Mouse (Mus musculus): ENCODE results near the gene Chrm4.

The Chrm4 gene

GRCm38 (mm10) chr2:91922586-91923414, 4.2 kb upstream of the Chrm4 start:
- no peak for DNase-seq (ENCODE audit: low spot score)

- DNase-seq (ENCODE audit: low spot score), result no peak
These were observed 3.4 kb upstream of the Chrm4 start for GRCm38 (mm10) chr2:91923415-91924337.

DNA sequence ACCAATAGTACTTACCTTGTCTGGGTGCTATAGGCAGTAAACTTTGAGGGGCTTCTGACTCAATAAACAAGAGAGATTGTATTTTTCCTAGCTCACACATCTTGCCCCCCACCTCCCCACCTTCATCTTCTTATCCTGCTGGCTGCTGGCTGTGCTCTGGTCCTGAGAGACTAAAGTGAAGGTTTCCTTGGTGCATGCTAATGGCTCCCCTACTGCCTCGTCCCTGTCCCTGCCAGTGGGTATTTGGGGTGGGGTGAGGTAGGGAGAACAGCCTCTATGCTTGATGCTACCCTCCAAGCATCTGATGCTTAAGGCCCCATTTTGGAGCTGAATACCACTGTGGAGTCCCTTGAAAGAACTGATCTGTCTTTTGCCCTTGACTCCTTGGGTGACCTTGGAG, 2.3 kb upstream of the Chrm4 start:
- DNase-seq (ENCODE audit: low spot score), result no peak

DNA sequence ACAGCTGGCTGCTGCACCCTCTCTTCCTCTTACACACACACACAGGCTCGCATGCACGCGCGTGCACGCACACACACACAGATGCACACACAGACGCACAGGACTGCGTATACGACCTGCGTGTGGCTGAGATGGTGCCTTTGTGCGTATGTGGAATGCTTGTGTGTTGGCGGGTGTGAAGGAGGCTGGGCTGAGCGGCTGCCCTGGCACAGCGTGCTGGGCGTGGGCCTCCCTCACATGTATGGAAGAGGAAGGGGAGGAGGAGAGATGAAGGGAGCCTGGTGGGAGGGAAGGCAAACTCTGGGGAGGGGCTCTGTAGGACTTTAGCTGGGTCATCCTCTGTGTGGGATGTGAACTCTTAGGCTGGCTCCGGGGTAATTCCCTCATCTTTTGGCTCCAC, 1.6 kb upstream of the Chrm4 start:
- DNase-seq (ENCODE audit: low spot score), result no peak

- DNase-seq (ENCODE audit: low spot score), result no peak
These were observed 931 bp downstream of the Chrm4 start for GRCm38 (mm10) chr2:91927826-91928533.

DNA sequence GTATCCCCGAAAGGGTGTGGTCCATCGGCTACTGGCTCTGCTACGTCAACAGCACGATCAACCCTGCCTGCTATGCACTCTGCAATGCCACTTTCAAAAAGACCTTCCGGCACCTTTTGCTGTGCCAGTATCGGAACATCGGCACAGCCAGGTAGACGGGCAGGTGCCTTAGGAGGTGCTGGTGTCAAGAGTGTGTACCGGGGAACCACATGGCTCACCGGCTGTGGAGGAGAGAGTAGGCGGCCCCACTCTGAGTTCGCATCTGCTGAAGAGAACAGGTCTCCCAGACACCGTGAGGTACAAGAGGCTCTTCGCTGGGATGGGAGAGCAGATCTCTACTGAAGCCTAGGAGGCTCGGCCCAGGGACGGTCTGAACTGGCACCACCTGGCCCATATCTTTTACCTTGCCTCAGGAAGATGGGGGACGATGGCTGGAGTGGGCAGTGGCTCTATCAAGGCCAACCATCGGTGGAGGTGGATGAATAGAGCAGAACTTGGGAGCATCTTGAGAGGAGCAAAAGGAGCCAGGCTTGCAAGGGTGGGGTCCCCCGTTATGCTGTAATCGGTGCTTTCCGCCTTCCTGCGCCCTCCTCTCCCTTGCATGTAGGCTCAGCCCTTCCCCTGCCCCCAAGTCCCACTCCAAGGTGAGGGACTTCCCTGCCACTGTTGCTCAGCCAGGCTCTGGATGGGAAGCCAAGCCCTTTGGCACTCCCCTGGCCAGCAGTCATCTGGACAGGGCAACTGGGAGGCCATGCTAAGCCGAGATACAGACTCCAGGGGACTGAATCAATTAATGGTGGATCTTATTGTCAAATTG, 1.7 kb downstream of the Chrm4 start:
- DNase-seq (ENCODE audit: low spot score), result no peak

DNA sequence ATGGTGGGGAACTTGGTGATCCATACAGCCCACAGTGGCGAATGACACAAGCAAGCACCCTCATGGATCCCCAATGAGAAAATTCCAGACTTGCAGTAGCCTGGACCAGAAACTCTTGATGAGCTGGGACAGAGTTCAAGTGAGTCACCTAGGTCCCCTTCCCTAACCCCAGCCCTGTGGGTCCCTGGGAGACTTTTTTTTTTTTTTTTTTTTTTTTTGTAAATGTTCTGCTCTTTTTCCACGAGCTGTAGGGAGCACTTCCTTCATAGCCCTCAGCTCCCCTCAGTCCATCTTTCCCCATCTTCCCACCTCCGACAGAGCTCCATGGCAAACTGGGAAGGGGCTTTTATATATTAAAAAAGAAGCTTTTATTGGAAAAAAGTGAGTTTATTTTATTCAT, 2.4 kb downstream of the Chrm4 start:
- no peak for DNase-seq (ENCODE audit: low spot score)

DNA sequence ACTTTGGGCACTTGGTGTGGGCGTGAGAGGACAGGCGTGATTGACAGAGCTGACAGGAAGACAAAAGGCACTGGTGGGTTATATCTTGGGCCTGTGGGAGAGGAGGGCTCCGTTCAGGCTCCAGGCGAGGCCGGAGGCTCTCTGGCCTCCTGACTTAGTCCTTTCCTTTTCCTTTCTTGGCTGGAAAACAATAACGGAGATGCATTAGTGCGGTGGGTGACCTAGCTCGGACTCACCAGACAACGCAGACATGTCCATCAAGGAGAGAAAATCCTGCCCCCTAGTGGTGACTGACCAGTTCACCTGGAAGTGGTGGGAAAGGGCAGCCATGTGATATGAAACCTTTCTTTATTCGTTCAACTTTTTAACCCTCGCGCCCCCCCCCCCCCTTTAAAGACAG, 2.9 kb downstream of the Chrm4 start:
- DNase-seq (ENCODE audit: low spot score), result no peak

DNA sequence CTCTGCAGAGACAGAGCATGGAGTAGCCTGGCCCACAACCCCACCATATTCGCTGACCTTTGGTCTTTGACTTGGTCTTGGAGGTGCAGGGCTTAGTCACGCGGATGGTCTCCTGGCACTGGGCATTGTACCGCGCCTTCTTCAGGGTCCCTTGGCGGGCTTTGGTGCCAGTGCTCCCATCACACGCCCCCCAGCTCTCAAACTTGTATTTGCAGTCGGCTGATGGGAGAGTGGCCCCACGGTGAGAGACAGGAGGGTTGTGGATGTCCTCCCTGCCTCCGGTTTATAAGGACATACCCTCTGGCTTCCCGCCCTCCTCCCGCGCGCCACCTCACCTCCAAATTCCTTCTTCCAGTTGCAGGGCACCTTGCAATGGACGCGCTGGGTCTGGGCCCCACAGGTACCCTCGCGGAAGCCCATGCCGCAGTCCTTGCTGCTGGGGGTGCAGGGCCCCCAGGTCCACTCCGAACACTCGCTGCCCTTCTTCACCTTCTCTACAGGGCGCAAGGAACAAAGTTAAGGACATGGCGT, 3.8 kb downstream of the Chrm4 start:
- DNase-seq (ENCODE audit: low spot score), result no peak

GRCm38 (mm10) chr2:91931328-91932159, 4.5 kb downstream of the Chrm4 start:
- DNase-seq (ENCODE audit: low spot score), result no peak

GRCm38 (mm10) chr2:91932160-91932711, 5.2 kb downstream of the Chrm4 start, which contains the start of gene Mdk:
Gene Mdk, minus strand, starts transcription at chr2:91932297.
- DNase-seq (ENCODE audit: low spot score), result no peak

- DNase-seq (ENCODE audit: low spot score), result no peak
These were observed 5.8 kb downstream of the Chrm4 start for GRCm38 (mm10) chr2:91932737-91933350.

GRCm38 (mm10) chr2:91933471-91933870, 6.4 kb downstream of the Chrm4 start:
- no peak for DNase-seq (ENCODE audit: low spot score)

DNA sequence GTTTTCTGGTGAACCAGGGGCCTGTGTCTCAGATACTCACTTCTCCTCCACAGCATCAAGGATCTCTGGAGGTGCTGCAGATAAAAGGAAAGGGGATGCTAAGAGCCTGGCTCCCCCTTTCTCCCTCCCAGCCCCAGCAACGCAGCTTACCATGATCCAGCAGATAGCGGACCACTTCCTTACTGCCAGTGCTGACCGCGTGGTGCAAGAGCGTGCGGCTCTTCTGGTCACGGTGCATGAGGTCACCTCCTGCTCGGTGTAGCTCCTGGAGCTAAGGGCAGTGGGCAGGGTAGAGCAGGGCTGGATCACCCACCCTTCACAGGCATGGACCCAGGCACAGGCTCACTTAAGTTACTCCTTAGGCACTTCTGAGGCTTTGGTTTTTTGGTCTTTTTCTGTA, 7.0 kb downstream of the Chrm4 start:
- no peak for DNase-seq (ENCODE audit: low spot score)

DNA sequence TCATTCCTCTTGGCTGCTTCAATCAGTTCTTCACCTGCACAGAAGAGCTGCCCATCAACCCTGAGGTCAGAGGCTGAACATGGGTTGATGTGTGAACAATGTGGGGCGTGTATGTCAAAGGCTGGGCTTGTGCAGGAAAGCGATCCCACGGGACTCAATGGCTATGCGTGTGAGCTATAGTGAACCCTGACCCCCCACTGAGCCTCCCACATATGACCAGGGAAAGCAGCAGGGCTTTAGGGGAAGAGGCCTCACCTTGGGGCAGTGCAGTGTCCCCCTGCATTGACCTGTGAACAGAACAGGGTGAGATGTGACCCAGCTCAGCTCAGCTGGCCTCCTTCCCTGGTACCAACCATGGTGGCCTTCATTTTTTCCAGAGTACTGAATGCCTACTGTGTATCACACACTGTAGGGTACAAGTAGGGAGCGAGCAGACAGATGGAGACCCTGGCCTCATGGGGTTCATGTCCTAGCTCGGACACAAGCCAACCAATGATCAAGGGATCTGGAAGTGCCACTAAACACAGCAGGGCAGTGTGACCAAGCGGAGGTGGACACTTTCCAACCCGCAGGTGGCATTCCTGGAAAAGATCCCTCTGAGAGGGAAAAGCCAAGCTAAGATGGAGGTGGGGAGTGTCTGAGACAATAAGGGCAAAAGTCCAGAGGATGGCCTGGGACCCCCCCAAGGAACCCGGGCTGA, 7.9 kb downstream of the Chrm4 start:
- no peak for DNase-seq (ENCODE audit: low spot score)

GRCm38 (mm10) chr2:91936154-91936553, 9.1 kb downstream of the Chrm4 start:
- no peak for DNase-seq (ENCODE audit: low spot score)

- DNase-seq (ENCODE audit: low spot score), result no peak
These were observed 12.4 kb downstream of the Chrm4 start for GRCm38 (mm10) chr2:91939303-91939935.

DNA sequence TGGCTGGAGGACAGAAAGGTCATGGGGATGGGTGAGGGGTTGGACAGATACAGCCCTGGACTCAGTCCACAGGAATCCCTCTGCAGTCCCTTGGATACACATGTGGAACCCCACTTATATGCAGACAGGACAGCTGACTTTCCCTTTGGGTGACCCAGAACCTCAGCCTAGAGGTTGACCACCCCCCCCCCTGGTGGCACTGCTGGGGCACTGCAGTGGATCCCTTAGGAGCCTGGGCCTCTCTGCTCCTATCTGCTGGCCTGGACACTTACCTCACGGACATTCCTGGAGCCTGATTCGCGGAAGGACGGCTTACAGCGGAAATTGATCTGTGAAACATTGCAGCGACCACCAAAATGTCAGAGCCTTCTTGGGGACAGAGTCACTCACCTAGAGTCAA, 15.3 kb downstream of the Chrm4 start:
- no peak for DNase-seq (ENCODE audit: low spot score)
